Mouse (Mus musculus): ENCODE data around the gene Tbxa2r.
A peak's percentile ranks its signal among the peaks of the same experiment; 100 is the strongest.

GRCm38 (mm10) chr10:81346453-81347067 is 18.0 kb downstream of the Tbxa2r start:
- TF ChIP-seq CTCF (IDR thresholded peaks at IDR 0.05; ENCODE audit: borderline replicate concordance, control insufficient read depth, extremely low read depth, insufficient read depth, low read length, poor library complexity) (0 out of 2 replicates have a peak, but pooled peaks have one; percentile 30), POLR2A (IDR thresholded peaks at IDR 0.05; ENCODE audit: control insufficient read depth, extremely low read depth, insufficient read depth, low read length, poor library complexity) (no peak)

Data from thymus, adult 2 months (tissue).